Mouse (Mus musculus) hindbrain, embryonic 13.5 days (tissue): ENCODE measurements at regions not wholly inside any gene's neighbourhood (a gene's known extent, or its start where the extent isn't known, plus 50 kb on each side); places are given as distances from the start of the nearest gene placed in this dataset.

ENCODE experiments used
- ATAC-seq: fragments of 200-750 bp; cut with Nextera tagmentation; 2 replicates; pipeline ENCODE4 v1.8.0; 2017; ENCODE audit warnings: moderate TSS enrichment; ENCODE audit not compliant: low FRiP score
- H3K27ac ChIP-seq: fragments of 300-500 bp; sonication (generic); 2 replicates; pipeline ENCODE4 v1.5.1; 2015; ENCODE audit warnings: inconsistent platforms, mild to moderate bottlenecking, moderate library complexity
- H3K27me3 ChIP-seq: fragments of 300-500 bp; sonication (generic); 2 replicates; pipeline ENCODE4 v1.6.1; 2015; ENCODE audit warnings: mild to moderate bottlenecking, inconsistent platforms
- H3K36me3 ChIP-seq: fragments of 300-500 bp; sonication (generic); 2 replicates; pipeline ENCODE4 v1.6.1; 2015; ENCODE audit warnings: mild to moderate bottlenecking, inconsistent platforms
- H3K4me1 ChIP-seq: fragments of 300-500 bp; sonication (generic); replicated peaks from 2 replicates; pipeline ENCODE4 v1.6.1; 2015; ENCODE audit warnings: inconsistent platforms
- H3K4me2 ChIP-seq: fragments of 300-500 bp; sonication (generic); 2 replicates; pipeline ENCODE4 v1.6.1; 2015; ENCODE audit warnings: inconsistent platforms, mild to moderate bottlenecking, moderate library complexity
- H3K4me3 ChIP-seq: fragments of 300-500 bp; sonication (generic); 2 replicates; pipeline ENCODE4 v1.5.1; 2015; ENCODE audit warnings: mild to moderate bottlenecking, inconsistent platforms
- H3K9ac ChIP-seq: fragments of 300-500 bp; sonication (generic); 2 replicates; pipeline ENCODE4 v1.6.1; 2015; ENCODE audit warnings: mild to moderate bottlenecking, inconsistent platforms
- H3K9me3 ChIP-seq: fragments of 300-500 bp; sonication (generic); 2 replicates; pipeline ENCODE4 v1.6.1; 2016; ENCODE audit warnings: inconsistent platforms
- WGBS: fragments of 180-500 bp; shearing (Covaris S2); methylation state at CpG from one replicate; pipeline ENCODE4 v1.1.7; 2015; 5-methylcytosine and 5-hydroxymethylcytosine counted together

DNA sequence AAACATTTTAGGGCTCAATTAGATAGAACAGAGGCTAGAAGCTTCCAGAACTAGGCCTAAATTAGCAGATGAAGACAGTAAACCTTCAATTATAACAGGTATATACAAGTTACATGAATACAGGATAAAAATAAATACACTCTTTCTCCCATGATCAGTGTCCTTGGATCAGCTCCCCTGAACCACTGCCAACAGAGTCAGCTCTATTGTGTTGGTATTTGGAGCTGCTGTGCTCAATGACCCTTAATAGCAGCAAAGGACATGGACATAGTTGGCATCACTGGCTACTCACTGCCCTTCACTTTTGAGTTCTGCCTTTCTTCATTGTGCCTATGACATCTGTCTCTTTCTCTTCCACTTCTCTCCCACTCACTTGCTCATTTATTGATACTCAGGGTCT lies 639.1 kb upstream of the 4921530L21Rik start:
- Histone ChIP-seq H3K9ac (no peak overlapping the region), H3K9me3 (no peaks in the 10 kb centered on the region), H3K4me2 (no peak overlapping the region), H3K4me3 (no peak overlapping the region), H3K36me3 (no peaks in the 10 kb centered on the region), H3K27ac (no peak overlapping the region), H3K27me3 (no peaks in the 10 kb centered on the region), H3K4me1 (no peaks in the 10 kb centered on the region)
- no peak for ATAC-seq

- ATAC-seq: no peak
- H3K4me1 ChIP-seq: no peaks in the 10 kb centered on the region
- H3K4me2 ChIP-seq: no peak overlapping the region
- 84% methylated on average over 2 of the region's 2 CpGs for WGBS
- H3K9ac ChIP-seq: no peak overlapping the region
- H3K9me3 ChIP-seq: no peaks in the 10 kb centered on the region
- no peak overlapping the region for H3K4me3 ChIP-seq
- no peak overlapping the region for H3K27ac ChIP-seq
- H3K36me3 ChIP-seq: no peaks in the 10 kb centered on the region
- H3K27me3 ChIP-seq: no peaks in the 10 kb centered on the region
Measured at GRCm38 (mm10) chr14:95248859-95249258, 632.2 kb upstream of the 4921530L21Rik start.

DNA sequence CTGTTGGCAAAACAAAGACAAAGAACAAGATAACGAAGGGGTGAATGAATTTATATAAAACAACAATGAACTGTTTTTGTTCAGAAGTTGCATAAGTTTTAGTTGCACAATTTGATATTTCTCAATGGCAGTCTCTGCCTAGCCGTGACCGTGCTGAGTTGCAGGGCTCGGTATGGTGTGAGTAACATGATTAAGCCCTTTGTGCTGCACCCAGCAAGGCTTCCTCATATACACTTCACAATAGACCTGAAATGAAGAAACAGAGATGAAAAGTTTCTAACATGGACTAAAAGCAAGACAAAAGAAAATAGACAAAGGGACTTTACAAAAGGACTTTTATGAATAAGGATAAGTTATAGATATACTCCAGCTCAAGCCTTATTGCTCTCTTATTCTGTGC lies 624.9 kb upstream of the 4921530L21Rik start:
- 46% methylated on average over 4 of the region's 4 CpGs for WGBS
- ATAC-seq: no peak
- no peak overlapping the region for H3K9ac ChIP-seq
- H3K9me3 ChIP-seq: no peaks in the 10 kb centered on the region
- H3K36me3 ChIP-seq: no peaks in the 10 kb centered on the region
- no peaks in the 10 kb centered on the region for H3K4me1 ChIP-seq
- no peak overlapping the region for H3K4me2 ChIP-seq
- no peaks in the 10 kb centered on the region for H3K27me3 ChIP-seq
- no peak overlapping the region for H3K4me3 ChIP-seq
- H3K27ac ChIP-seq: no peak overlapping the region

DNA sequence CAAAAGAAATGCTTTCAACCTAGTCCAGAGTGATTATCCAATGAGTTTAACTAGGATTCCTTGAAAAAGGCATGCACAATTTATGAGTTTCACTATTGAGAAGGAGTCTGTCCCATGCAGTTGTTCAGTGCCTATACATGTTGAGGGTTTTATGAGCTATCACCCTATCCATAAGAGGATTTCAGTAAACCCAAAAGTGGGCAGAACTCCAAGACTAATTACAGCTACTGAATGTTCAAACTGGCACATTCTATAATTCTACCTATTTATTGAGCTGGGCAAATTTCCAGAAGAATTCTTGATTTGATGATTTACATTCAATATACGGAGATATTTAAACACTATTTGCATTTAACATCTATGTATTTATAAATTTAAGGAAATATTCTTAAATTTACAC lies 599.6 kb upstream of the 4921530L21Rik start:
- Histone ChIP-seq H3K9me3 (no peaks in the 10 kb centered on the region), H3K27ac (no peak overlapping the region), H3K4me2 (no peak overlapping the region), H3K4me3 (no peak overlapping the region), H3K27me3 (no peaks in the 10 kb centered on the region), H3K4me1 (no peaks in the 10 kb centered on the region), H3K36me3 (no peaks in the 10 kb centered on the region), H3K9ac (no peak overlapping the region)
- no peak for ATAC-seq
- 75% methylated on average over 1 of the region's 1 CpGs for WGBS

DNA sequence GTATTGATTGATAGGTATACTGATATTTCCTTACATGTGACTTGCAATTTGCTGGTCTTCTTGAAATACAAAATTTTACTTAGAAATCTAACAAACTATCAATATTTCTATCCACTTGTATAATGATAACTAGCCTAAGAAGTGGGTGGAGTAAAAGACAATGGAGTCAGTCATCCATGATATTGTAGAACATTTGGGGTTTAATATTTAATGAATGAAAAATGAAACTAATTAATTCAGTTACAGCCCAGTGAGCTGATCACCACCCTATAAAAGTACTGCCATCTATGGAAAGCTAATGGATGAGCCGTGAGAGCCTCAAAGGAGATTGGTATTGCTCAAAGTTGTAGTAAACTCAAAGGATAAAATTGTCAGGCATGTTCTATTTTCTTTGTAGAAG lies 599.0 kb upstream of the 4921530L21Rik start:
- Histone ChIP-seq H3K27me3 (no peaks in the 10 kb centered on the region), H3K4me3 (no peak overlapping the region), H3K4me1 (no peaks in the 10 kb centered on the region), H3K27ac (no peak overlapping the region), H3K9ac (no peak overlapping the region), H3K4me2 (no peak overlapping the region), H3K36me3 (no peaks in the 10 kb centered on the region), H3K9me3 (no peaks in the 10 kb centered on the region)
- 48% methylated on average over 1 of the region's 1 CpGs for WGBS
- ATAC-seq: no peak

GRCm38 (mm10) chr14:95314134-95314924 lies 566.7 kb upstream of the 4921530L21Rik start:
- ATAC-seq: no peak
- Histone ChIP-seq H3K27ac (no peak overlapping the region), H3K4me2 (no peak overlapping the region), H3K9me3 (no peaks in the 10 kb centered on the region), H3K4me1 (no peaks in the 10 kb centered on the region), H3K4me3 (no peak overlapping the region), H3K36me3 (no peaks in the 10 kb centered on the region), H3K27me3 (no peaks in the 10 kb centered on the region), H3K9ac (no peak overlapping the region)
- 86% methylated on average over 2 of the region's 2 CpGs for WGBS

DNA sequence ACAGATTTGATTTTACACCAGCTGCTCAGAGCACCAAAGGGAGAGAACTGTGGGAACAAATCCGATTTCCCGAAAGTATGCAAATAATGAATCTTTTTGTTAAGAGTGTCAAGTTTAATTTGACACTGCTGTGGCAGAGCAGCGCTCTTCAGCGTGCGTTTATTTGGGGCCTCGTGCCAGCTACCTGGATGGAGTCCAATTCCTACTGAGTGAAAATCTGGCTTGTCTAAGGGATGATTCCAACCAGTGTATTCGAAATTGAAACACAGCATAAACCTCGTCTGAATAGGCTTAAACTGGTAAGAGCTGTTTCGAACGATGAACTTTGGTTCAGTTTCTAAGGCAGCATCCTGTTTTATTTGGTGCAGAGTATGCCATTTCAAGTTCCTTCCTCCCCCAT lies 524.1 kb upstream of the 4921530L21Rik start:
- Histone ChIP-seq H3K4me2 (no peak overlapping the region), H3K4me3 (no peak overlapping the region), H3K9me3 (no peaks in the 10 kb centered on the region), H3K4me1 (0 out of 2 replicates have a peak, but pooled peaks cover 4% of the 10 kb centered on the region), H3K27me3 (no peaks in the 10 kb centered on the region), H3K9ac (no peak overlapping the region), H3K36me3 (no peaks in the 10 kb centered on the region), H3K27ac (no peak overlapping the region)
- ATAC-seq: peak; percentile 80
- 52% methylated on average over 10 of the region's 10 CpGs for WGBS
